Mouse (Mus musculus) limb, embryonic 13.5 days (tissue): Measurements from ENCODE around the gene Zfp790. TPM values are rescaled to one million over a fixed set of nuclear protein-coding genes. Genes with fewer than 3 reads are reported as not detected.

Experiments
- ATAC-seq: fragments of 200-750 bp; cut with Nextera tagmentation; 2 replicates; pipeline ENCODE4 v1.8.0; 2017; ENCODE audit warnings: low read depth, moderate number of reproducible peaks, moderate TSS enrichment; ENCODE audit not compliant: low FRiP score
- H3K27ac ChIP-seq: fragments of 300-500 bp; sonication (generic); 2 replicates; pipeline ENCODE4 v1.5.1; 2015; ENCODE audit warnings: inconsistent platforms, mild to moderate bottlenecking, moderate library complexity
- H3K27me3 ChIP-seq: fragments of 300-500 bp; sonication (generic); 2 replicates; pipeline ENCODE4 v1.6.1; 2015; ENCODE audit warnings: mild to moderate bottlenecking, inconsistent platforms
- H3K36me3 ChIP-seq: fragments of 300-500 bp; sonication (generic); 2 replicates; pipeline ENCODE4 v1.6.1; 2015; ENCODE audit warnings: inconsistent platforms, mild to moderate bottlenecking, moderate library complexity
- H3K4me1 ChIP-seq: fragments of 300-500 bp; sonication (generic); 2 replicates; pipeline ENCODE4 v1.6.1; 2015; ENCODE audit warnings: inconsistent platforms
- H3K4me2 ChIP-seq: fragments of 300-500 bp; sonication (generic); replicated peaks from 2 replicates; pipeline ENCODE4 v1.6.1; 2015; ENCODE audit warnings: inconsistent platforms, mild to moderate bottlenecking, moderate library complexity
- H3K4me3 ChIP-seq: fragments of 300-500 bp; sonication (generic); 2 replicates; pipeline ENCODE4 v1.5.1; 2015; ENCODE audit warnings: moderate library complexity, mild to moderate bottlenecking, inconsistent platforms
- H3K9ac ChIP-seq: fragments of 300-500 bp; sonication (generic); 2 replicates; pipeline ENCODE4 v1.6.1; 2015; ENCODE audit warnings: mild to moderate bottlenecking, inconsistent platforms
- H3K9me3 ChIP-seq: fragments of 300-500 bp; sonication (generic); 2 replicates; pipeline ENCODE4 v1.6.1; 2016; ENCODE audit warnings: inconsistent platforms
- WGBS: fragments of 180-500 bp; shearing (Covaris S2); methylation state at CpG from one replicate; pipeline ENCODE4 v1.1.7; 2015; 5-methylcytosine and 5-hydroxymethylcytosine counted together
- polyA plus RNA-seq: library from polyadenylated mRNA; unstranded; fragments of >200 nt; fragmentation: Nextera tagmentation; extraction: Ambion mirVana; gene quantifications from 2 replicates; pipeline ENCODE4 v1.2.1, GENCODE M21; 2015

Gene Zfp790
- polyA plus RNA-seq, 1 experiment from 2014 or later, result 17.3 TPM

GRCm38 (mm10) chr7:29792906-29793305 lies 23.0 kb upstream of the Zfp790 start:
- H3K9ac ChIP-seq, result no peak overlapping the region
- H3K4me2 ChIP-seq, result peak overlapping the region; percentile 25; the same call in 1 of the 2 replicates
- peaks cover 70% of the 10 kb centered on the region for H3K36me3 ChIP-seq
- H3K4me1 ChIP-seq, result no peaks in the 10 kb centered on the region
- 31% methylated on average over 27 of the region's 27 CpGs for WGBS
- no peak overlapping the region for H3K27ac ChIP-seq
- no peak for ATAC-seq
- 0 out of 2 replicates have a peak overlapping the region, but pooled peaks have one; percentile 1 for H3K4me3 ChIP-seq
- peaks cover 18% of the 10 kb centered on the region for H3K27me3 ChIP-seq
- H3K9me3 ChIP-seq, result peaks cover 25% of the 10 kb centered on the region

GRCm38 (mm10) chr7:29807046-29807445 lies 8.9 kb upstream of the Zfp790 start:
- ATAC-seq, result no peak
- no peak overlapping the region for H3K9ac ChIP-seq
- 82% methylated on average over 5 of the region's 5 CpGs for WGBS

GRCm38 (mm10) chr7:29812244-29812643 lies 3.7 kb upstream of the Zfp790 start:
- Histone ChIP-seq H3K27me3 (no peaks in the 10 kb centered on the region), H3K4me1 (peaks cover 18% of the 10 kb centered on the region), H3K4me3 (no peak overlapping the region), H3K4me2 (no peak overlapping the region), H3K36me3 (peaks cover 5% of the 10 kb centered on the region; the same call in 1 of the 2 replicates), H3K9ac (no peak overlapping the region), H3K9me3 (no peaks in the 10 kb centered on the region), H3K27ac (no peak overlapping the region)
- WGBS, result 94% methylated on average over 1 of the region's 1 CpGs
- no peak for ATAC-seq

More at GRCm38 (mm10) chr7:29807046-29807445, 8.9 kb upstream of the Zfp790 start:
- H3K27me3 ChIP-seq, result no peaks in the 10 kb centered on the region
- peaks cover 5% of the 10 kb centered on the region; the same call in 1 of the 2 replicates for H3K36me3 ChIP-seq
- no peaks in the 10 kb centered on the region for H3K4me1 ChIP-seq
- H3K4me2 ChIP-seq, result no peak overlapping the region
- no peak overlapping the region for H3K27ac ChIP-seq
- H3K4me3 ChIP-seq, result no peak overlapping the region
- H3K9me3 ChIP-seq, result no peaks in the 10 kb centered on the region

GRCm38 (mm10) chr7:29814381-29814780 lies 1.5 kb upstream of the Zfp790 start:
- Histone ChIP-seq H3K27me3 (no peaks in the 10 kb centered on the region), H3K9me3 (no peaks in the 10 kb centered on the region), H3K27ac (no peak overlapping the region), H3K4me3 (no peak overlapping the region), H3K36me3 (peaks cover 5% of the 10 kb centered on the region; the same call in 1 of the 2 replicates), H3K9ac (no peak overlapping the region), H3K4me2 (peak overlapping the region; percentile 84), H3K4me1 (peaks cover 35% of the 10 kb centered on the region)
- no peak for ATAC-seq
- 93% methylated on average over 2 of the region's 2 CpGs for WGBS

- Histone ChIP-seq H3K9me3 (no peaks in the 10 kb centered on the region), H3K9ac (peak overlapping the region; percentile 77), H3K4me2 (peak overlapping the region; percentile 84), H3K4me3 (peak overlapping the region; percentile 71), H3K27me3 (no peaks in the 10 kb centered on the region), H3K27ac (peak overlapping the region; percentile 48; the same call in 1 of the 2 replicates), H3K4me1 (peaks cover 37% of the 10 kb centered on the region), H3K36me3 (peaks cover 5% of the 10 kb centered on the region; the same call in 1 of the 2 replicates)
- ATAC-seq, result peak; percentile 37
- 3% methylated on average over 12 of the region's 12 CpGs for WGBS
Measured at GRCm38 (mm10) chr7:29815061-29815784, 691 bp upstream of the Zfp790 start.

- WGBS, result 6% methylated on average over 12 of the region's 12 CpGs
- Histone ChIP-seq H3K9ac (peak overlapping the region; percentile 72), H3K4me2 (peak overlapping the region; percentile 78), H3K27ac (no peak overlapping the region), H3K36me3 (peaks cover 33% of the 10 kb centered on the region), H3K27me3 (no peaks in the 10 kb centered on the region), H3K4me1 (peaks cover 37% of the 10 kb centered on the region), H3K4me3 (peak overlapping the region; percentile 67), H3K9me3 (no peaks in the 10 kb centered on the region)
- no peak for ATAC-seq
Measured at GRCm38 (mm10) chr7:29818619-29819254, 2.8 kb downstream of the Zfp790 start.

- WGBS, result 93% methylated on average over 12 of the region's 12 CpGs
- Histone ChIP-seq H3K36me3 (peaks cover 90% of the 10 kb centered on the region), H3K4me2 (no peak overlapping the region), H3K9ac (no peak overlapping the region), H3K4me1 (no peaks in the 10 kb centered on the region), H3K9me3 (peaks cover 4% of the 10 kb centered on the region; the same call in 1 of the 2 replicates), H3K4me3 (no peak overlapping the region), H3K27me3 (no peaks in the 10 kb centered on the region), H3K27ac (no peak overlapping the region)
- no peak for ATAC-seq
Measured at GRCm38 (mm10) chr7:29828001-29828400, 12.1 kb downstream of the Zfp790 start.

GRCm38 (mm10) chr7:29829804-29830203 lies 13.9 kb downstream of the Zfp790 start:
- no peaks in the 10 kb centered on the region for H3K27me3 ChIP-seq
- H3K4me1 ChIP-seq, result no peaks in the 10 kb centered on the region
- no peak overlapping the region for H3K9ac ChIP-seq
- H3K9me3 ChIP-seq, result peaks cover 4% of the 10 kb centered on the region; the same call in 1 of the 2 replicates
- no peak overlapping the region for H3K4me3 ChIP-seq
- no peak for ATAC-seq
- no peak overlapping the region for H3K27ac ChIP-seq
- H3K4me2 ChIP-seq, result no peak overlapping the region
- WGBS, result 92% methylated on average over 12 of the region's 12 CpGs
- peaks cover 90% of the 10 kb centered on the region for H3K36me3 ChIP-seq

GRCm38 (mm10) chr7:29836816-29837215 lies 20.9 kb downstream of the Zfp790 start:
- Histone ChIP-seq H3K9ac (no peak overlapping the region), H3K9me3 (peaks cover 4% of the 10 kb centered on the region; the same call in 1 of the 2 replicates), H3K4me2 (no peak overlapping the region), H3K4me3 (no peak overlapping the region), H3K27ac (no peak overlapping the region), H3K4me1 (no peaks in the 10 kb centered on the region), H3K27me3 (no peaks in the 10 kb centered on the region), H3K36me3 (peaks cover 32% of the 10 kb centered on the region)
- ATAC-seq, result no peak
- WGBS, result 83% methylated on average over 1 of the region's 1 CpGs

GRCm38 (mm10) chr7:29839256-29839655 lies 23.3 kb downstream of the Zfp790 start:
- Histone ChIP-seq H3K4me1 (no peaks in the 10 kb centered on the region), H3K9ac (no peak overlapping the region), H3K36me3 (peaks cover 19% of the 10 kb centered on the region), H3K4me3 (no peak overlapping the region), H3K27ac (no peak overlapping the region), H3K4me2 (no peak overlapping the region), H3K9me3 (peaks cover 4% of the 10 kb centered on the region; the same call in 1 of the 2 replicates), H3K27me3 (no peaks in the 10 kb centered on the region)
- ATAC-seq, result no peak
- WGBS, result 88% methylated on average over 3 of the region's 3 CpGs

GRCm38 (mm10) chr7:29842105-29842504 lies 26.2 kb downstream of the Zfp790 start:
- Histone ChIP-seq H3K4me3 (no peak overlapping the region), H3K36me3 (peaks cover 34% of the 10 kb centered on the region), H3K4me2 (no peak overlapping the region), H3K4me1 (no peaks in the 10 kb centered on the region), H3K9ac (no peak overlapping the region), H3K27ac (no peak overlapping the region), H3K9me3 (no peaks in the 10 kb centered on the region), H3K27me3 (no peaks in the 10 kb centered on the region)
- 88% methylated on average over 1 of the region's 1 CpGs for WGBS
- no peak for ATAC-seq

- H3K27me3 ChIP-seq, result no peaks in the 10 kb centered on the region
- no peak overlapping the region for H3K27ac ChIP-seq
- no peaks in the 10 kb centered on the region for H3K4me1 ChIP-seq
- H3K4me2 ChIP-seq, result no peak overlapping the region
- whole genome bisulfite sequencing, result 83% methylated on average over 5 of the region's 5 CpGs
- no peak overlapping the region for H3K9ac ChIP-seq
- no peak for ATAC-seq
- H3K4me3 ChIP-seq, result no peak overlapping the region
- peaks cover 50% of the 10 kb centered on the region for H3K36me3 ChIP-seq
- H3K9me3 ChIP-seq, result 0 out of 2 replicates have a peak, but pooled peaks cover 3% of the 10 kb centered on the region
Measured at GRCm38 (mm10) chr7:29844616-29845015, 28.7 kb downstream of the Zfp790 start.
